ENCODE assay signal across 8 mouse cellular contexts in genomic region chr10:63099941-63100562, GRCm38 (mm10). TPM values are rescaled to one million over a fixed set of nuclear protein-coding genes. Genes with fewer than 3 reads are reported as not detected.
DNase-seq lines count a peak whose midpoint lies in the region; ATAC-seq lines count a peak whose summit lies in the region.

No protein-coding gene starts in this region.

- no peaks in the 10 kb centered on the region for H3K36me3 ChIP-seq in forebrain, embryonic 14.5 days (ENCODE audit: control insufficient read depth, insufficient read depth, low read length)
- H3K36me3 ChIP-seq in hindbrain, embryonic 12.5 days: no peaks in the 10 kb centered on the region
- H3K36me3 ChIP-seq in midbrain, embryonic 12.5 days: no peaks in the 10 kb centered on the region
- H3K36me3 ChIP-seq in stomach, embryonic 14.5 days (ENCODE audit: control insufficient read depth, insufficient read depth, low read length): no peaks in the 10 kb centered on the region

- peak overlapping the region; percentile 57 for H3K4me3 ChIP-seq in forebrain, embryonic 14.5 days (ENCODE audit: low read depth, low read length)
- H3K4me3 ChIP-seq in hindbrain, embryonic 12.5 days: peak overlapping the region; percentile 57
- peak overlapping the region; percentile 55 for H3K4me3 ChIP-seq in midbrain, embryonic 12.5 days
- H3K4me3 ChIP-seq in stomach, embryonic 14.5 days (ENCODE audit: low read depth, low read length): peak overlapping the region; percentile 38

- DNase-seq in adrenal gland, adult (ENCODE audit: inconsistent age in 2 of 2, low spot score in 1 of 2): peak; percentile 50 to 70
- DNase-seq in adrenal gland, adult 8-10 months: no peak
- peak; percentile 89 for DNase-seq in cerebellum, adult 11 months
- DNase-seq in forebrain, embryonic 14.5 days (ENCODE audit: low spot score): peak; percentile 73
- peak; percentile 64 for DNase-seq in left cerebral cortex, adult 8-10 months (ENCODE audit: low spot score in 2 of 2)

- WGBS in forebrain, embryonic 14.5 days: under 1% methylated on average over 55 of the region's 62 CpGs
- under 1% methylated on average over 62 of the region's 62 CpGs for WGBS in hindbrain, embryonic 12.5 days
- WGBS in midbrain, embryonic 12.5 days: under 1% methylated on average over 61 of the region's 62 CpGs
- under 1% methylated on average over 62 of the region's 62 CpGs for WGBS in stomach, embryonic 14.5 days

- H3K27me3 ChIP-seq in forebrain, embryonic 14.5 days (replicated peaks; ENCODE audit: control insufficient read depth, insufficient read depth, low read length): no peaks in the 10 kb centered on the region; the same call in 1 of the 2 replicates
- H3K27me3 ChIP-seq in hindbrain, embryonic 12.5 days: peaks cover 27% of the 10 kb centered on the region
- H3K27me3 ChIP-seq in midbrain, embryonic 12.5 days: peaks cover 21% of the 10 kb centered on the region
- H3K27me3 ChIP-seq in stomach, embryonic 14.5 days (ENCODE audit: control insufficient read depth, insufficient read depth, low read length): no peaks in the 10 kb centered on the region

- peak overlapping the region; percentile 70 for H3K9ac ChIP-seq in forebrain, embryonic 14.5 days (ENCODE audit: low read length)
- H3K9ac ChIP-seq in hindbrain, embryonic 12.5 days: peak overlapping the region; percentile 65
- H3K9ac ChIP-seq in midbrain, embryonic 12.5 days (replicated peaks): peak overlapping the region; percentile 60
- peak overlapping the region; percentile 33 for H3K9ac ChIP-seq in stomach, embryonic 14.5 days (replicated peaks; ENCODE audit: low read depth, low read length)

- no peaks in the 10 kb centered on the region for H3K9me3 ChIP-seq in forebrain, embryonic 14.5 days (replicated peaks; ENCODE audit: control insufficient read depth, low read length)
- H3K9me3 ChIP-seq in hindbrain, embryonic 12.5 days (replicated peaks): no peaks in the 10 kb centered on the region
- no peaks in the 10 kb centered on the region for H3K9me3 ChIP-seq in midbrain, embryonic 12.5 days
- no peaks in the 10 kb centered on the region for H3K9me3 ChIP-seq in stomach, embryonic 14.5 days (ENCODE audit: control insufficient read depth, low read depth, low read length)

- H3K27ac ChIP-seq in forebrain, embryonic 14.5 days (ENCODE audit: low read depth, low read length): no peak overlapping the region
- peak overlapping the region; percentile 35; the same call in 1 of the 2 replicates for H3K27ac ChIP-seq in hindbrain, embryonic 12.5 days
- no peak overlapping the region for H3K27ac ChIP-seq in midbrain, embryonic 12.5 days (replicated peaks)
- no peak overlapping the region for H3K27ac ChIP-seq in stomach, embryonic 14.5 days (ENCODE audit: low read length)

- peak; percentile 95 for ATAC-seq in forebrain, embryonic 14.5 days
- ATAC-seq in hindbrain, embryonic 12.5 days (ENCODE audit: low FRiP score): peak; percentile 90
- ATAC-seq in midbrain, embryonic 12.5 days (ENCODE audit: low FRiP score, low read depth): peak; percentile 85
- ATAC-seq in stomach, embryonic 14.5 days (ENCODE audit: insufficient number of reproducible peaks, insufficient read depth, low FRiP score, low read depth): peak; percentile 86

- H3K4me1 ChIP-seq in forebrain, embryonic 14.5 days (ENCODE audit: control insufficient read depth, insufficient read depth, low read length): 0 out of 2 replicates have a peak, but pooled peaks cover 2% of the 10 kb centered on the region
- peaks cover 12% of the 10 kb centered on the region for H3K4me1 ChIP-seq in hindbrain, embryonic 12.5 days
- H3K4me1 ChIP-seq in midbrain, embryonic 12.5 days: peaks cover 10% of the 10 kb centered on the region
- no peaks in the 10 kb centered on the region for H3K4me1 ChIP-seq in stomach, embryonic 14.5 days (ENCODE audit: control insufficient read depth, insufficient read depth, low read length)

- H3K4me2 ChIP-seq in forebrain, embryonic 14.5 days (ENCODE audit: low read length): peak overlapping the region; percentile 79
- peak overlapping the region; percentile 95 for H3K4me2 ChIP-seq in hindbrain, embryonic 12.5 days (replicated peaks)
- H3K4me2 ChIP-seq in midbrain, embryonic 12.5 days (replicated peaks): peak overlapping the region; percentile 94
- peak overlapping the region; percentile 83 for H3K4me2 ChIP-seq in stomach, embryonic 14.5 days (replicated peaks; ENCODE audit: low read depth, low read length)

RNA-seq across cellular contexts. Expression of gene Atoh7, which starts 0.6 kb away (rescaled TPM):
- not detected for total RNA-seq in adrenal gland, adult 8-10 months (2022)
- polyA plus RNA-seq in forebrain, embryonic 14.5 days (2014; fragmentation: Nextera tagmentation; extraction: Ambion mirVana): 0.22 and 0.97 TPM in 2 replicates
- 0.62 and 1.1 TPM in 2 replicates for polyA plus RNA-seq in hindbrain, embryonic 12.5 days (2016; fragmentation: Nextera tagmentation; extraction: Ambion mirVana)
- total RNA-seq in left cerebral cortex, adult 8-10 months (2022): 1 to 10 TPM; 1.7 to 2.8 (median 2.3) TPM
- polyA plus RNA-seq in midbrain, embryonic 12.5 days (2016; fragmentation: Nextera tagmentation; extraction: Ambion mirVana): 0.70 and 1.5 TPM in 2 replicates
- not detected in 2 replicates for polyA plus RNA-seq in stomach, embryonic 14.5 days (2014; fragmentation: Nextera tagmentation; extraction: Ambion mirVana)

RNA-seq across cellular contexts. Expression of gene Pbld1, which starts 40.1 kb away (rescaled TPM):
- total RNA-seq in adrenal gland, adult 8-10 months (2022): 1 to 10 TPM in 3 of 4 experiments, under 1 TPM in 1; 0.78 to 3.3 (median 1.6) TPM
- 0.36 and 0.37 TPM in 2 replicates for polyA plus RNA-seq in forebrain, embryonic 14.5 days (2014; fragmentation: Nextera tagmentation; extraction: Ambion mirVana)
- 0.79 and 0.83 TPM in 2 replicates for polyA plus RNA-seq in hindbrain, embryonic 12.5 days (2016; fragmentation: Nextera tagmentation; extraction: Ambion mirVana)
- total RNA-seq in left cerebral cortex, adult 8-10 months (2022): under 1 TPM in 3 of 4 experiments, not detected in 1; 0.14 to 0.91 (median 0.30) TPM
- polyA plus RNA-seq in midbrain, embryonic 12.5 days (2016; fragmentation: Nextera tagmentation; extraction: Ambion mirVana): 1.2 TPM in 2 replicates
- polyA plus RNA-seq in stomach, embryonic 14.5 days (2014; fragmentation: Nextera tagmentation; extraction: Ambion mirVana): 1.2 and 1.5 TPM in 2 replicates
